Mouse (Mus musculus): ENCODE measurements around the gene Tmem159. TPM values are rescaled to one million over a fixed set of nuclear protein-coding genes. Genes with fewer than 3 reads are reported as not detected.

The Tmem159 gene
- polyA plus RNA-seq, 1 experiment from 2014 or later, result 27.6 TPM

- H3K9ac ChIP-seq (replicated peaks; ENCODE audit: low read length), result no peak overlapping the region
- no peak overlapping the region for H3K4me2 ChIP-seq (ENCODE audit: low read depth, low read length)
- H3K9me3 ChIP-seq (replicated peaks; ENCODE audit: control insufficient read depth, low read length), result no peaks in the 10 kb centered on the region
- H3K4me1 ChIP-seq (ENCODE audit: control insufficient read depth, insufficient read depth, low read length), result no peaks in the 10 kb centered on the region
- no peaks in the 10 kb centered on the region for H3K27me3 ChIP-seq (ENCODE audit: control insufficient read depth, insufficient read depth, low read length)
- WGBS, result 88% methylated on average over 5 of the region's 5 CpGs
- H3K36me3 ChIP-seq (replicated peaks; ENCODE audit: control insufficient read depth, insufficient read depth, low read depth, low read length), result no peaks in the 10 kb centered on the region
- DNase-seq (ENCODE audit: low spot score) (no peak), ATAC-seq (replicated peaks; ENCODE audit: insufficient number of reproducible peaks, low FRiP score, low TSS enrichment, low read depth) (no peak)
- no peak overlapping the region for H3K27ac ChIP-seq (replicated peaks; ENCODE audit: low read depth, low read length)
- no peak overlapping the region for H3K4me3 ChIP-seq (ENCODE audit: low read depth, low read length)
These were observed 14.8 kb downstream of the Tmem159 start for GRCm38 (mm10) chr7:120116976-120117375.

GRCm38 (mm10) chr7:120117529-120117928 lies 15.4 kb downstream of the Tmem159 start:
- no peaks in the 10 kb centered on the region for H3K36me3 ChIP-seq (replicated peaks; ENCODE audit: control insufficient read depth, insufficient read depth, low read depth, low read length)
- no peak overlapping the region for H3K27ac ChIP-seq (replicated peaks; ENCODE audit: low read depth, low read length)
- no peak for ATAC-seq (replicated peaks; ENCODE audit: insufficient number of reproducible peaks, low FRiP score, low TSS enrichment, low read depth)

GRCm38 (mm10) chr7:120123776-120124175 lies 21.6 kb downstream of the Tmem159 start:
- Histone ChIP-seq H3K4me3 (ENCODE audit: low read depth, low read length) (no peak overlapping the region), H3K4me1 (ENCODE audit: control insufficient read depth, insufficient read depth, low read length) (peaks cover 3% of the 10 kb centered on the region; the same call in 1 of the 2 replicates), H3K36me3 (replicated peaks; ENCODE audit: control insufficient read depth, insufficient read depth, low read depth, low read length) (no peaks in the 10 kb centered on the region), H3K9ac (replicated peaks; ENCODE audit: low read length) (no peak overlapping the region), H3K27ac (replicated peaks; ENCODE audit: low read depth, low read length) (no peak overlapping the region), H3K9me3 (replicated peaks; ENCODE audit: control insufficient read depth, low read length) (no peaks in the 10 kb centered on the region), H3K4me2 (ENCODE audit: low read depth, low read length) (no peak overlapping the region), H3K27me3 (ENCODE audit: control insufficient read depth, insufficient read depth, low read length) (no peaks in the 10 kb centered on the region)
- ATAC-seq (replicated peaks; ENCODE audit: insufficient number of reproducible peaks, low FRiP score, low TSS enrichment, low read depth) (no peak), DNase-seq (ENCODE audit: low spot score) (no peak)
- WGBS, result 78% methylated on average over 4 of the region's 4 CpGs

More at GRCm38 (mm10) chr7:120117529-120117928, 15.4 kb downstream of the Tmem159 start:
- H3K4me3 ChIP-seq (ENCODE audit: low read depth, low read length), result no peak overlapping the region
- no peaks in the 10 kb centered on the region for H3K9me3 ChIP-seq (replicated peaks; ENCODE audit: control insufficient read depth, low read length)
- H3K27me3 ChIP-seq (ENCODE audit: control insufficient read depth, insufficient read depth, low read length), result no peaks in the 10 kb centered on the region
- no peaks in the 10 kb centered on the region for H3K4me1 ChIP-seq (ENCODE audit: control insufficient read depth, insufficient read depth, low read length)
- 36% methylated on average over 6 of the region's 6 CpGs for WGBS
- no peak overlapping the region for H3K9ac ChIP-seq (replicated peaks; ENCODE audit: low read length)
- DNase-seq (ENCODE audit: low spot score), result no peak
- no peak overlapping the region for H3K4me2 ChIP-seq (ENCODE audit: low read depth, low read length)

GRCm38 (mm10) chr7:120124844-120125243 lies 22.7 kb downstream of the Tmem159 start:
- DNase-seq (ENCODE audit: low spot score) (peak; percentile 89), ATAC-seq (replicated peaks; ENCODE audit: insufficient number of reproducible peaks, low FRiP score, low TSS enrichment, low read depth) (peak; percentile 70)
- Histone ChIP-seq H3K27ac (replicated peaks; ENCODE audit: low read depth, low read length) (peak overlapping the region; percentile 36; the same call in 1 of the 2 replicates), H3K9me3 (replicated peaks; ENCODE audit: control insufficient read depth, low read length) (no peaks in the 10 kb centered on the region), H3K4me2 (ENCODE audit: low read depth, low read length) (no peak overlapping the region), H3K4me3 (ENCODE audit: low read depth, low read length) (no peak overlapping the region), H3K27me3 (ENCODE audit: control insufficient read depth, insufficient read depth, low read length) (no peaks in the 10 kb centered on the region), H3K4me1 (ENCODE audit: control insufficient read depth, insufficient read depth, low read length) (peaks cover 3% of the 10 kb centered on the region; the same call in 1 of the 2 replicates), H3K9ac (replicated peaks; ENCODE audit: low read length) (no peak overlapping the region), H3K36me3 (replicated peaks; ENCODE audit: control insufficient read depth, insufficient read depth, low read depth, low read length) (no peaks in the 10 kb centered on the region)
- 2% methylated on average over 3 of the region's 3 CpGs for WGBS

GRCm38 (mm10) chr7:120126976-120127685 lies 25.0 kb downstream of the Tmem159 start:
- Histone ChIP-seq H3K4me2 (ENCODE audit: low read depth, low read length) (peak overlapping the region; percentile 16; the same call in 1 of the 2 replicates), H3K36me3 (replicated peaks; ENCODE audit: control insufficient read depth, insufficient read depth, low read depth, low read length) (no peaks in the 10 kb centered on the region), H3K9me3 (replicated peaks; ENCODE audit: control insufficient read depth, low read length) (no peaks in the 10 kb centered on the region), H3K4me1 (ENCODE audit: control insufficient read depth, insufficient read depth, low read length) (peaks cover 3% of the 10 kb centered on the region; the same call in 1 of the 2 replicates), H3K4me3 (ENCODE audit: low read depth, low read length) (no peak overlapping the region), H3K27ac (replicated peaks; ENCODE audit: low read depth, low read length) (peak overlapping the region; percentile 75), H3K9ac (replicated peaks; ENCODE audit: low read length) (no peak overlapping the region; the same call in 1 of the 2 replicates), H3K27me3 (ENCODE audit: control insufficient read depth, insufficient read depth, low read length) (no peaks in the 10 kb centered on the region)
- ATAC-seq (replicated peaks; ENCODE audit: insufficient number of reproducible peaks, low FRiP score, low TSS enrichment, low read depth), result peak; percentile 57
- WGBS, result 5% methylated on average over 5 of the region's 5 CpGs
- peak; percentile 77 for DNase-seq (ENCODE audit: low spot score)

- Histone ChIP-seq H3K27ac (replicated peaks; ENCODE audit: low read depth, low read length) (peak overlapping the region; percentile 75), H3K9ac (replicated peaks; ENCODE audit: low read length) (no peak overlapping the region), H3K9me3 (replicated peaks; ENCODE audit: control insufficient read depth, low read length) (no peaks in the 10 kb centered on the region), H3K27me3 (ENCODE audit: control insufficient read depth, insufficient read depth, low read length) (no peaks in the 10 kb centered on the region), H3K4me3 (ENCODE audit: low read depth, low read length) (no peak overlapping the region), H3K36me3 (replicated peaks; ENCODE audit: control insufficient read depth, insufficient read depth, low read depth, low read length) (no peaks in the 10 kb centered on the region), H3K4me2 (ENCODE audit: low read depth, low read length) (no peak overlapping the region), H3K4me1 (ENCODE audit: control insufficient read depth, insufficient read depth, low read length) (peaks cover 3% of the 10 kb centered on the region; the same call in 1 of the 2 replicates)
- DNase-seq (ENCODE audit: low spot score) (peak; percentile 88), ATAC-seq (replicated peaks; ENCODE audit: insufficient number of reproducible peaks, low FRiP score, low TSS enrichment, low read depth) (peak; percentile 77)
- 17% methylated on average over 4 of the region's 4 CpGs for WGBS
These were observed 25.5 kb downstream of the Tmem159 start for GRCm38 (mm10) chr7:120127686-120128059.

GRCm38 (mm10) chr7:120128951-120129350 lies 26.8 kb downstream of the Tmem159 start:
- WGBS, result 72% methylated on average over 4 of the region's 4 CpGs
- no peak overlapping the region for H3K27ac ChIP-seq (replicated peaks; ENCODE audit: low read depth, low read length)
- peaks cover 3% of the 10 kb centered on the region; the same call in 1 of the 2 replicates for H3K4me1 ChIP-seq (ENCODE audit: control insufficient read depth, insufficient read depth, low read length)
- no peak overlapping the region for H3K4me2 ChIP-seq (ENCODE audit: low read depth, low read length)
- H3K4me3 ChIP-seq (ENCODE audit: low read depth, low read length), result no peak overlapping the region
- H3K9me3 ChIP-seq (replicated peaks; ENCODE audit: control insufficient read depth, low read length), result no peaks in the 10 kb centered on the region
- ATAC-seq (replicated peaks; ENCODE audit: insufficient number of reproducible peaks, low FRiP score, low TSS enrichment, low read depth) (no peak), DNase-seq (ENCODE audit: low spot score) (no peak)
- no peaks in the 10 kb centered on the region for H3K27me3 ChIP-seq (ENCODE audit: control insufficient read depth, insufficient read depth, low read length)
- no peak overlapping the region for H3K9ac ChIP-seq (replicated peaks; ENCODE audit: low read length)
- no peaks in the 10 kb centered on the region for H3K36me3 ChIP-seq (replicated peaks; ENCODE audit: control insufficient read depth, insufficient read depth, low read depth, low read length)

- ATAC-seq (replicated peaks; ENCODE audit: insufficient number of reproducible peaks, low FRiP score, low TSS enrichment, low read depth), result no peak
- H3K36me3 ChIP-seq (replicated peaks; ENCODE audit: control insufficient read depth, insufficient read depth, low read depth, low read length), result no peaks in the 10 kb centered on the region
- no peak overlapping the region for H3K9ac ChIP-seq (replicated peaks; ENCODE audit: low read length)
- H3K9me3 ChIP-seq (replicated peaks; ENCODE audit: control insufficient read depth, low read length), result no peaks in the 10 kb centered on the region
- H3K27me3 ChIP-seq (ENCODE audit: control insufficient read depth, insufficient read depth, low read length), result no peaks in the 10 kb centered on the region
- DNase-seq (ENCODE audit: low spot score), result no peak
- no peak overlapping the region for H3K4me2 ChIP-seq (ENCODE audit: low read depth, low read length)
- 87% methylated on average over 1 of the region's 1 CpGs for WGBS
- no peak overlapping the region for H3K4me3 ChIP-seq (ENCODE audit: low read depth, low read length)
- H3K27ac ChIP-seq (replicated peaks; ENCODE audit: low read depth, low read length), result no peak overlapping the region
- H3K4me1 ChIP-seq (ENCODE audit: control insufficient read depth, insufficient read depth, low read length), result no peaks in the 10 kb centered on the region
These were observed 40.6 kb downstream of the Tmem159 start for GRCm38 (mm10) chr7:120142743-120143142.

All from embryonic facial prominence, embryonic 11.5 days (tissue).